Mouse (Mus musculus): ENCODE results near the gene Fam217a.
"Not testable (repeated sequence)": the region's sequence is repeated elsewhere in the genome, so short reads cannot be mapped to it uniquely, and the experiment has no call there.

Gene Fam217a

GRCm38 (mm10) chr13:34876481-34876880, 47.6 kb downstream of the Fam217a start:
- ChIA-PET CTCF (interaction anchor here in 3 of 4 experiments (0.7 to 1.1 kb wide), 3 partner anchors 12 to 1010 kb away, joined by 3 to 5 read pairs (median 3); no protein-coding TSS in a partner anchor), POLR2A (interaction anchor here in 3 of 4 experiments (0.6 to 5.4 kb wide), 27 partner anchors 10 to 962 kb away, joined by 3 to 42 read pairs (median 4); partner anchors contain the start of genes Eci3 (in 1 of the 3) and Tubb2b (in 1 of the 3))

GRCm38 (mm10) chr13:34875741-34876445, 48.2 kb downstream of the Fam217a start:
- ChIA-PET CTCF (interaction anchor here in 3 of 4 experiments (0.7 to 2.3 kb wide), 4 partner anchors 11 to 18 kb away, joined by 3 to 10 read pairs (median 5); no protein-coding TSS in a partner anchor), POLR2A (interaction anchor here in 2 of 4 experiments (0.6 to 5.4 kb wide), 35 partner anchors 11 to 970 kb away, joined by 3 to 42 read pairs (median 5); partner anchors contain the start of genes Tubb2b (in 2 of the 2), Eci3 (in 1 of the 2), Pxdc1 (in 1 of the 2) and Serpinb6a (in 1 of the 2))

GRCm38 (mm10) chr13:34875166-34875710, 48.9 kb downstream of the Fam217a start, which contains the start of gene Prpf4b:
TSS of gene Prpf4b (plus strand) at chr13:34875302.
- CTCF ChIA-PET = interaction anchor here in 3 of 4 experiments (0.6 to 2.3 kb wide), 7 partner anchors 11 to 1000 kb away, joined by 3 to 10 read pairs (median 5); no protein-coding TSS in a partner anchor
- POLR2A ChIA-PET = interaction anchor here in 3 of 4 experiments (0.6 to 5.4 kb wide), 62 partner anchors 8 to 1243 kb away, joined by 3 to 42 read pairs (median 4); partner anchors contain the start of genes Tubb2b (in 3 of the 3), Eci3 (in 1 of the 3), Pxdc1 (in 1 of the 3) and Serpinb6a (in 1 of the 3)

GRCm38 (mm10) chr13:34874736-34875135, 49.4 kb downstream of the Fam217a start:
- ChIA-PET POLR2A (interaction anchor here in 3 of 4 experiments (0.5 to 5.4 kb wide), 68 partner anchors 9 to 1243 kb away, joined by 3 to 42 read pairs (median 4); partner anchors contain the start of genes Tubb2b (in 2 of the 3), Pxdc1 (in 1 of the 3), Serpinb6a (in 1 of the 3) and Serpinb6c (in 1 of the 3)), CTCF (interaction anchor here (0.6 to 2.3 kb wide), 9 partner anchors 10 to 1000 kb away, joined by 3 to 10 read pairs (median 5); no protein-coding TSS in a partner anchor)

- CTCF ChIA-PET = interaction anchor here (0.6 to 2.3 kb wide), 16 partner anchors 9 to 1220 kb away, joined by 3 to 12 read pairs (median 6); no protein-coding TSS in a partner anchor
These were observed 50.1 kb downstream of the Fam217a start for GRCm38 (mm10) chr13:34873801-34874681.

GRCm38 (mm10) chr13:34864420-34865169, 59.5 kb downstream of the Fam217a start:
- POLR2A ChIA-PET = interaction anchor here in 3 of 4 experiments (0.8 to 4.3 kb wide), 8 partner anchors 10 to 677 kb away, joined by 3 to 23 read pairs (median 5); partner anchors contain the start of genes Prpf4b (in 3 of the 3) and Pxdc1 (in 1 of the 3)
- CTCF ChIA-PET = interaction anchor here (0.5 to 1.5 kb wide), 36 partner anchors 10 to 1303 kb away, joined by 3 to 13 read pairs (median 4); partner anchors contain the start of genes Prpf4b (in 1 of the 4) and Pxdc1 (in 1 of the 4)

More at GRCm38 (mm10) chr13:34873801-34874681, 50.1 kb downstream of the Fam217a start:
- POLR2A ChIA-PET = interaction anchor here (0.5 to 5.4 kb wide), 77 partner anchors 9 to 1244 kb away, joined by 3 to 42 read pairs (median 4); partner anchors contain the start of genes Tubb2b (in 2 of the 4), Psmg4 (in 1 of the 4), Pxdc1 (in 1 of the 4) and Serpinb6a (in 1 of the 4)

- CTCF ChIA-PET = not testable (repeated sequence)
- POLR2A ChIA-PET = interaction anchor here in 3 of 4 experiments (0.8 to 4.3 kb wide), 5 partner anchors 13 to 133 kb away, joined by 3 to 23 read pairs (median 4); partner anchors contain the start of gene Prpf4b (in 2 of the 3)
These were observed 62.9 kb downstream of the Fam217a start for GRCm38 (mm10) chr13:34861166-34861565.
